Mouse (Mus musculus) brain, embryonic 14.5 days (tissue): Measurements from ENCODE around the gene Gtf3c1.

ENCODE experiments used
- CTCF ChIP-seq: fragments of 200-500 bp; IDR thresholded peaks from 2 replicates; pipeline ENCODE4 v1.5.1; 2012; ENCODE audit warnings: inconsistent platforms, mild to moderate bottlenecking, moderate library complexity, borderline replicate concordance; ENCODE audit not compliant: insufficient read depth, insufficient read length; ENCODE audit errors: extremely low read depth
- POLR2A ChIP-seq: fragments of 200-500 bp; IDR thresholded peaks from 2 replicates; pipeline ENCODE4 v1.6.1; 2012; ENCODE audit warnings: mild to moderate bottlenecking, inconsistent platforms, borderline replicate concordance; ENCODE audit not compliant: poor library complexity, insufficient read depth, insufficient read length, severe bottlenecking; ENCODE audit errors: extremely low read depth

GRCm38 (mm10) chr7:125643880-125644279 lies 63.7 kb downstream of the Gtf3c1 start:
- TF ChIP-seq CTCF (no peak), POLR2A (no peak)
